Mouse (Mus musculus) hindbrain, embryonic 11.5 days (tissue): ENCODE results near the gene Ppp2r3a. TPM values are rescaled to one million over a fixed set of nuclear protein-coding genes. Genes with fewer than 3 reads are reported as not detected.

Source experiments
- ATAC-seq: fragments of 200-750 bp; cut with Nextera tagmentation; 2 replicates; pipeline ENCODE4 v1.8.0; 2017; ENCODE audit warnings: mild to moderate bottlenecking, moderate TSS enrichment, moderate library complexity; ENCODE audit not compliant: low FRiP score
- DNase-seq: peaks from one replicate; pipeline ENCODE4 v3.0.0-alpha.2; 2015; ENCODE audit warnings: low spot score
- H3K27ac ChIP-seq: fragments of 300-500 bp; sonication (generic); 2 replicates; pipeline ENCODE4 v1.5.1; 2014; ENCODE audit warnings: mild to moderate bottlenecking, low read depth, low read length
- H3K27me3 ChIP-seq: fragments of 300-500 bp; sonication (generic); 2 replicates; pipeline ENCODE4 v1.6.1; 2014; ENCODE audit warnings: mild to moderate bottlenecking, low read length, moderate library complexity, mixed read lengths; ENCODE audit not compliant: control insufficient read depth, insufficient read depth
- H3K36me3 ChIP-seq: fragments of 300-500 bp; sonication (generic); 2 replicates; pipeline ENCODE4 v1.6.1; 2014; ENCODE audit warnings: mild to moderate bottlenecking, low read length, moderate library complexity, mixed read lengths; ENCODE audit not compliant: control insufficient read depth, insufficient read depth
- H3K4me1 ChIP-seq: fragments of 300-500 bp; sonication (generic); replicated peaks from 2 replicates; pipeline ENCODE4 v1.6.1; 2014; ENCODE audit warnings: low read length, mixed read lengths; ENCODE audit not compliant: control insufficient read depth, insufficient read depth
- H3K4me2 ChIP-seq: fragments of 300-500 bp; sonication (generic); replicated peaks from 2 replicates; pipeline ENCODE4 v1.6.1; 2014; ENCODE audit warnings: mild to moderate bottlenecking, low read depth, low read length
- H3K4me3 ChIP-seq: fragments of 300-500 bp; sonication (generic); 2 replicates; pipeline ENCODE4 v1.5.1; 2014; ENCODE audit warnings: low read depth, low read length
- H3K9ac ChIP-seq: fragments of 300-500 bp; sonication (generic); 2 replicates; pipeline ENCODE4 v1.6.1; 2014; ENCODE audit warnings: low read depth, low read length
- H3K9me3 ChIP-seq: fragments of 300-500 bp; sonication (generic); 2 replicates; pipeline ENCODE4 v1.6.1; 2016; ENCODE audit warnings: low read length; ENCODE audit not compliant: control insufficient read depth
- WGBS: fragments of 180-500 bp; shearing (Covaris S2); extraction: QIAGEN DNeasy Blood & Tissue Kit; methylation state at CpG from one replicate; pipeline ENCODE4 v1.1.7; 2014; 5-methylcytosine and 5-hydroxymethylcytosine counted together
- polyA plus RNA-seq: library from polyadenylated mRNA; unstranded; fragments of >200 nt; fragmentation: Nextera tagmentation; extraction: Ambion mirVana; gene quantifications from 2 replicates; pipeline ENCODE4 v1.2.1, GENCODE M21; 2014

Ppp2r3a gene
- polyA plus RNA-seq, 1 experiment from 2014 or later = 21.4 TPM

GRCm38 (mm10) chr9:101073041-101073986, 178.3 kb downstream of the Ppp2r3a start:
- H3K27me3 ChIP-seq = no peaks in the 10 kb centered on the region

DNA sequence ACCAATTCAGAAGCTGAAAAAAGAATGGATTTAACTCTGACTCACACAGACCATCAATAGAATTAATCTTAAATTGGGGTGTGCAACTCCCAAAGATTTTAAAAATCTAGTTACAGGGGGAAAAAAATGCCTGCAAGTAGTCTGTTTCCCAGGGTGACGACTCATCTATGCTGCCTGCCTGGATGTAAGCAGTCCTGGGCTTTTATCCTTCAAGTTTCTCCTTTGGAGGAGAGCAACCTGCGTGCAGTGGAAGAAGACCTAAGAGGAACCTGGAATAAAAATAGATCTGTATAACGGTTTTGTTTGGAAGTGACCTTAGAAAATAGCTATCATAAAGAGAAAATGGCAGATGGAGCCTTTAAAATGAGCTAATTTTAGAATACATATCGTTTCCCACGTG, 179.1 kb downstream of the Ppp2r3a start:
- H3K27ac ChIP-seq = no peak overlapping the region
- H3K27me3 ChIP-seq = no peaks in the 10 kb centered on the region
- ATAC-seq (no peak), DNase-seq (no peak)
- H3K4me1 ChIP-seq = no peaks in the 10 kb centered on the region
- WGBS = 61% methylated on average over 5 of the region's 5 CpGs
- no peaks in the 10 kb centered on the region for H3K9me3 ChIP-seq
- no peak overlapping the region for H3K4me2 ChIP-seq
- no peak overlapping the region for H3K4me3 ChIP-seq
- H3K36me3 ChIP-seq = no peaks in the 10 kb centered on the region
- H3K9ac ChIP-seq = no peak overlapping the region

More at GRCm38 (mm10) chr9:101073041-101073986, 178.3 kb downstream of the Ppp2r3a start:
- Histone ChIP-seq H3K9me3 (no peaks in the 10 kb centered on the region), H3K4me2 (peak overlapping the region; percentile 61), H3K9ac (peak overlapping the region; percentile 85), H3K4me3 (peak overlapping the region; percentile 95), H3K27ac (peak overlapping the region; percentile 99), H3K4me1 (no peaks in the 10 kb centered on the region), H3K36me3 (no peaks in the 10 kb centered on the region)
- 2% methylated on average over 59 of the region's 65 CpGs for WGBS
- DNase-seq (peak; percentile 98), ATAC-seq (peak; percentile 93)

DNA sequence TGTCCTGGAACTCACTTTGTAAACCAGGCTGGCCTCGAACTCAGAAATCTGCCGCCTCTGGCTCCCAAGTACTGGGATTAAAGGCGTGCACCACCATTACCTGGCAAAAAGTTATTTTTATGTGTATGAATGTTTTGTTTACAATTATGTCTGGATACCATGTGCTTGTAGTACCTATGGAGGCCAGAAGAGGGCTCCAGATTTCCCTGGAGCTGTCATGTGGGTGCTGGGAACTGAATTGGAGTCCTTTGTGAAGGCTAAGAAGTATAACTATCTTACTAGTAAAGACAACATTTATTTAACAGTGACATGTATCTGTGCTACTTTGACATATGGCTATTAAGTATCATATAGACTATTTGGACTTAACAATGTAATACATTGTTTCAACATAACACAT, 181.8 kb downstream of the Ppp2r3a start:
- no peak for ATAC-seq
- Histone ChIP-seq H3K9ac (no peak overlapping the region), H3K27me3 (no peaks in the 10 kb centered on the region), H3K4me1 (no peaks in the 10 kb centered on the region), H3K4me3 (no peak overlapping the region), H3K36me3 (no peaks in the 10 kb centered on the region), H3K9me3 (no peaks in the 10 kb centered on the region), H3K27ac (no peak overlapping the region), H3K4me2 (no peak overlapping the region)
- DNase-seq = no peak
- 94% methylated on average over 3 of the region's 3 CpGs for WGBS

DNA sequence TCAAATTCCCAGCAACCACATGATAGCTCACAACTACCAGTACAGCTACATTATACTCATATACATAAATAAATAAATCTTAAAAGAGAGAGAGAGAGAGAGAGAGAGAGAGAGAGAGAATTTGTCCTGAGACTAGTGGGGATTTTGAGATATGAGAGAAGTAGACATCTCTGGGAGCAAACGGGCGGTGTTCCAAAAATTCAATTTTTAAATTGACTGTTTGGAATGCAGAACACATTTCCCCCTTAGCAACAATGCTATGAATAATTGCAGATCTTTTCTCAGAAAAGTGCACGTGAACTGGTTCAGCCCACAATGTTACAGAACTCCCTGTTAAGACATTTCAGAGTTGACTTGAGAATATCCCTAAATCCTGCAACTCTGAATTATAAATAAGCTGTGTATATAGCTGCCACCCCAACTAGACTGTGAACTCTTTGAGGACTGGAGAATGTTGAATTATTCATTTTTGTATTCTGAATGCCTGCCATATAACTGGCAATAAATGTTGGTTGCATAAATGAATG, 186.5 kb downstream of the Ppp2r3a start:
- no peak for ATAC-seq
- no peak overlapping the region for H3K4me3 ChIP-seq
- H3K36me3 ChIP-seq = no peaks in the 10 kb centered on the region
- no peak overlapping the region for H3K9ac ChIP-seq
- DNase-seq = no peak
- no peaks in the 10 kb centered on the region for H3K27me3 ChIP-seq
- no peak overlapping the region for H3K27ac ChIP-seq
- H3K9me3 ChIP-seq = no peaks in the 10 kb centered on the region
- H3K4me1 ChIP-seq = no peaks in the 10 kb centered on the region
- H3K4me2 ChIP-seq = no peak overlapping the region
- WGBS = 91% methylated on average over 3 of the region's 3 CpGs

DNA sequence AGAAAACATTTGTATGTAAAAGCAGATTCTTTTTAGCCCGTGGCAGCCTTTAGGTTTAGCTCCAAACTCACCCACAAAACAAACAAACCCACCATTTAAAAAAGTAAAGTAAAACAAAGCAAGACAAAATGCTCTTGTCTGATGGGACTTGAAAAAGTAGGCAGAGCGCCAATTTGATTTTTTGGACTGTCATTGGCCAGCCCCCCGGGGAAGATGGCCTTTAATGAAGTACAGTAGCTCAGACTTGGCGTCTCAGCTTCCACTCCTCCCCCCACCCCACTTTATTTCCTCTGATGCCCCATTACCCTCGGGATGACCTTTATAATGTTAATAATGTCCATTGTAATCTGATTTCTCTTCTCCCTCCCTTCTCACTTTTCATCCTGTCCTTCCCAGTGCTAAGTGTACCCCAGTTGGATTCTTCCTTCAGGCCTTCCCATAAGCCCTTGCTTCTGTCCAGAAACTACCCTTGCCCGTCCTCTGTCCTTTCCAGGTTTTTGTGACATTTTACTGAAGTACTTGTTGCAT, 189.3 kb downstream of the Ppp2r3a start:
- Histone ChIP-seq H3K27ac (no peak overlapping the region), H3K4me1 (no peaks in the 10 kb centered on the region), H3K4me2 (no peak overlapping the region), H3K27me3 (no peaks in the 10 kb centered on the region), H3K36me3 (no peaks in the 10 kb centered on the region), H3K9me3 (no peaks in the 10 kb centered on the region), H3K9ac (no peak overlapping the region), H3K4me3 (no peak overlapping the region)
- 74% methylated on average over 6 of the region's 6 CpGs for WGBS
- DNase-seq (no peak), ATAC-seq (no peak)

DNA sequence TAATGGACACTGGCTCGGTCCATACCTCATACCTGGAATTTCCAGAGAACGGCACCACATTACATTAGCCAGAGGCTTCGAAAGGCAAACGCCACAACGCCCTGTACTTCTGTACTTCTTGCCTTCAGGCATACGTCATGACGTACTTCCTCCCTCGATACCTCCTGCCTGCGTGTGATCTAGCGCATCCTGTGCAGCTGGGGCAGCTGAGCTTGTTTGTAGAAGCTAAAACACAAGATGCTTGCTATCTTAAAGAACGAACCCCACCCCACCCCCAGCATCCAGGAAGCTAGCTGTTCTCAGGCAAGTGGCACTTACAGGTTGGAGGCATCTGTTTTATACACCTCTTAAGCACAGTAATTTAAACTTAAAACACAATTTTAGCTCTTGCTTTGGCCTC, 190.6 kb downstream of the Ppp2r3a start:
- H3K36me3 ChIP-seq = no peaks in the 10 kb centered on the region
- WGBS = 86% methylated on average over 11 of the region's 11 CpGs
- H3K27ac ChIP-seq = no peak overlapping the region
- no peaks in the 10 kb centered on the region for H3K27me3 ChIP-seq
- no peak overlapping the region for H3K4me3 ChIP-seq
- DNase-seq (no peak), ATAC-seq (no peak)
- H3K9me3 ChIP-seq = no peaks in the 10 kb centered on the region
- no peak overlapping the region for H3K9ac ChIP-seq
- H3K4me2 ChIP-seq = no peak overlapping the region
- no peaks in the 10 kb centered on the region for H3K4me1 ChIP-seq

DNA sequence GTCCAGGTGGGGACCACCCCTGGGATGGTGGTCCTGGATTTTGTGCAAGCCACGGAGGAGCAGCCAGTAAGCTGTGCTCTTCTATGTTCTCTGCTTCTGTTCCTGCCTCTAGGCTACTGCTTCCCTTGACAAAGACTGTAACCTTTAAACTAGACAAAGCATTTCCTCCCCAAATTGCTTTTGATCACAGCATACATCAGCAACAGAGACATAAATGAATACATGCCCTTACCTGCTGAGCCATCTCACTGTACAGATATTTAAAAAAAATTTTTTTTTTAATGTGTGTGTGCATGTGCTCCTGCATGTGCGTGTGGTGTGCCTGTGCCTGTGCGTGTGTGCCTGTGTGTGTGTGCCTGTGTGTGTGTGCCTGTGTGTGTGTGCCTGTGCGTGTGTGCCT, 194.4 kb downstream of the Ppp2r3a start:
- no peak for ATAC-seq
- H3K9me3 ChIP-seq = no peaks in the 10 kb centered on the region
- H3K27ac ChIP-seq = no peak overlapping the region
- H3K4me2 ChIP-seq = no peak overlapping the region
- H3K9ac ChIP-seq = no peak overlapping the region
- H3K4me1 ChIP-seq = no peaks in the 10 kb centered on the region
- DNase-seq = no peak
- WGBS = 95% methylated on average over 4 of the region's 4 CpGs
- no peaks in the 10 kb centered on the region for H3K27me3 ChIP-seq
- no peaks in the 10 kb centered on the region for H3K36me3 ChIP-seq
- no peak overlapping the region for H3K4me3 ChIP-seq
